Mouse (Mus musculus): Measurements from ENCODE around the gene Ewsr1. TPM values are rescaled to one million over a fixed set of nuclear protein-coding genes. Genes with fewer than 3 reads are reported as not detected.
A peak's percentile ranks its signal among the peaks of the same experiment; 100 is the strongest.

The Ewsr1 gene
- total and polyA plus RNA-seq, 3 experiments = 452 to 1,336 (median 570) TPM

DNA sequence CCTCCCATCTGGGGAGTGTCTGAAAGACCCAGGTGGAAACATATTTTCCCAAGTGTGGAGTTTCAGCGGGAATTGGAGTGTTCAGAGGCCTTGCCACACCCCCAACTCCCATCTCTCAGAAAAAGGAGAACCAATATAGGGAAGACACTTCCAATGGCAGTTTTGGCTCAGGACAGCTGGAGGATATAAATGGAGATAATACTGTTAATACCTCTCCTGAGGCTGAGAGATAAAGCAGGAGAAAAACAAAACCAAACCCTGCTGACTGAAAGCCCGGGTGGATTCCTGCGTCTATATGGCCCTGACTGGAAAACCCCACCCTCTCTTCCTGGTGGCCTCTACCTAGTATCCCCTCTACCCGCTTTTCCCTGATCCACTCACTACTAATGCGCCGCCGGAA lies 3.3 kb upstream of the Ewsr1 start:
- Histone ChIP-seq H3K36me3 (ENCODE audit: control insufficient read depth in 1 of 2, insufficient read depth in 2 of 2, low read length in 2 of 2) (peaks cover 0 to 26% of the 10 kb centered on the region in 2 experiments; a peak in 2 of 4 replicates), H3K4me3 (ENCODE audit: control insufficient read depth in 1 of 2, insufficient read depth in 1 of 2, low read depth in 2 of 2, low read length in 2 of 2) (0 out of 4 replicates have a peak overlapping the region, but pooled peaks of 1 of the 2 experiments have one; percentile 8), H3K9me3 (replicated peaks; ENCODE audit: insufficient read depth, low read length) (no peaks in the 10 kb centered on the region), H3K27me3 (ENCODE audit: control insufficient read depth in 1 of 2, insufficient read depth in 2 of 2, low read length in 2 of 2) (no peaks in the 10 kb centered on the region), H3K4me1 (ENCODE audit: control insufficient read depth in 1 of 2, insufficient read depth in 2 of 2, low read length in 2 of 2) (peaks cover 15 to 32% of the 10 kb centered on the region in 2 experiments), H3K27ac (ENCODE audit: control insufficient read depth, low read depth, low read length) (peak overlapping the region; percentile 75), H3K79me2 (ENCODE audit: control insufficient read depth, insufficient read depth, low read length, poor library complexity) (peaks cover 41% of the 10 kb centered on the region), H3K9ac (ENCODE audit: control insufficient read depth, low read depth, low read length, poor library complexity, severe bottlenecking) (peak overlapping the region; percentile 23; the same call in 1 of the 2 replicates)
- TF ChIP-seq SIN3A (IDR thresholded peaks at IDR 0.05; ENCODE audit: low read length) = peak; percentile 89
- no peak for TF ChIP-seq KAT2A (conservative IDR thresholded peaks at IDR 0.05; ENCODE audit: low read depth, low read length)
- peak; percentile 99 for TF ChIP-seq TAL1 (IDR thresholded peaks at IDR 0.05; ENCODE audit: low read length)
- TF ChIP-seq GABPA (IDR thresholded peaks at IDR 0.05; ENCODE audit: low read depth, low read length) = 0 out of 2 replicates have a peak, but pooled peaks have one; percentile 39
- TF ChIP-seq RCOR1 (IDR thresholded peaks at IDR 0.05; ENCODE audit: low read depth, low read length) = peak; percentile 93
- TF ChIP-seq TBP (IDR thresholded peaks at IDR 0.05; ENCODE audit: low read depth, low read length) = peak; percentile 55; the same call in 1 of the 2 replicates
- TF ChIP-seq MYC (IDR thresholded peaks at IDR 0.05; ENCODE audit: low read depth, low read length) = peak; percentile 23; the same call in 1 of the 2 replicates
- TF ChIP-seq UBTF (IDR thresholded peaks at IDR 0.05; ENCODE audit: borderline replicate concordance, insufficient read depth, low read depth, low read length) = no peak
- peak; percentile 98 for TF ChIP-seq EP300 (IDR thresholded peaks at IDR 0.05; ENCODE audit: low read depth in 1 of 2, low read length in 2 of 2)
- peak; percentile 9; the same call in 1 of the 2 replicates for TF ChIP-seq MAZ (IDR thresholded peaks at IDR 0.05; ENCODE audit: low read depth, low read length)
- TF ChIP-seq MYB (IDR thresholded peaks at IDR 0.05; ENCODE audit: low read depth, low read length) = peak; percentile 93
- TF ChIP-seq E2F4 (IDR thresholded peaks at IDR 0.05; ENCODE audit: borderline replicate concordance, low read depth, low read length) = 0 out of 2 replicates have a peak, but pooled peaks have one; percentile 47
- no peak for TF ChIP-seq ELF1 (IDR thresholded peaks at IDR 0.05; ENCODE audit: low read depth, low read length)
- no peak for TF ChIP-seq POLR2A (IDR thresholded peaks at IDR 0.05; ENCODE audit: control insufficient read depth in 1 of 2, insufficient read depth in 1 of 2, low read depth in 1 of 2, low read length in 2 of 2, poor library complexity in 1 of 2)
- TF ChIP-seq TCF12 (IDR thresholded peaks at IDR 0.05; ENCODE audit: low read depth, low read length) = peak; percentile 98
- TF ChIP-seq ZMIZ1 (IDR thresholded peaks at IDR 0.05; ENCODE audit: low read depth, low read length) = no peak
- TF ChIP-seq BHLHE40 (IDR thresholded peaks at IDR 0.05; ENCODE audit: borderline replicate concordance, low read depth, low read length) = peak; percentile 44; the same call in 1 of the 2 replicates
- TF ChIP-seq ETS1 (IDR thresholded peaks at IDR 0.05; ENCODE audit: low read depth, low read length) = peak; percentile 95
- TF ChIP-seq NRF1 (IDR thresholded peaks at IDR 0.05; ENCODE audit: insufficient read depth, low read depth, low read length, poor library complexity, severe bottlenecking) = no peak
- TF ChIP-seq POLR2AphosphoS2 (IDR thresholded peaks at IDR 0.05; ENCODE audit: low read length) = no peak
- TF ChIP-seq GATA1 (IDR thresholded peaks at IDR 0.05; ENCODE audit: low read depth, low read length) = peak; percentile 98
- peak; percentile 91 for DNase-seq (ENCODE audit: low read depth, low spot score)
